Mouse (Mus musculus) CH12.LX (cell line): ENCODE results near the gene Zc3hc1. TPM values are rescaled to one million over a fixed set of nuclear protein-coding genes. Genes with fewer than 3 reads are reported as not detected.

ENCODE experiments used
- DNase-seq: peaks from one replicate; pipeline ENCODE4 v3.0.0-alpha.2; 2013; ENCODE audit errors: extremely low read depth
- H3K27ac ChIP-seq: 2 replicates; pipeline ENCODE4 v1.5.1; 2012; ENCODE audit warnings: low read depth, mild to moderate bottlenecking, control low read depth, moderate library complexity; ENCODE audit not compliant: insufficient read depth
- H3K27me3 ChIP-seq: replicated peaks from 2 replicates; pipeline ENCODE3; 2012; ENCODE audit warnings: inconsistent platforms
- H3K36me3 ChIP-seq, 2 experiments: replicated peaks in 1 of 2; 2 replicates each; pipeline versions ENCODE3 to v1.6.1; 2012; ENCODE audit warnings: inconsistent platforms in 1 of 2, low read length in 1 of 2, mild to moderate bottlenecking in 1 of 2, mixed read lengths in 1 of 2, moderate library complexity in 1 of 2; ENCODE audit not compliant: control insufficient read depth in 1 of 2, insufficient read depth in 1 of 2
- H3K4me1 ChIP-seq, 2 experiments: 2 replicates each; pipeline ENCODE4 v1.6.1; 2012; ENCODE audit warnings: inconsistent platforms in 1 of 2, moderate library complexity in 1 of 2; ENCODE audit not compliant: insufficient read depth in 2 of 2, control insufficient read depth in 1 of 2
- H3K4me2 ChIP-seq: 2 replicates; pipeline ENCODE4 v1.6.1; 2012; ENCODE audit warnings: low read depth, mild to moderate bottlenecking, control low read depth; ENCODE audit not compliant: poor library complexity, insufficient read depth, severe bottlenecking
- H3K4me3 ChIP-seq, 3 experiments: fragments of 150-350 bp in 1 of 3; sonication (generic) in 1 of 3; replicated peaks in 1 of 3; 2 replicates each; pipeline versions ENCODE3 to v1.5.1; 2011 to 2012; ENCODE audit warnings: low read depth in 2 of 3, low read length in 2 of 3, mild to moderate bottlenecking in 2 of 3, moderate library complexity in 2 of 3, control low read depth in 1 of 3, improper control_type of control experiment in 1 of 3, inconsistent platforms in 1 of 3, mixed read lengths in 1 of 3; ENCODE audit not compliant: poor library complexity in 1 of 3
- H3K79me2 ChIP-seq: replicated peaks from 2 replicates; pipeline ENCODE4 v1.6.1; 2012; ENCODE audit warnings: mild to moderate bottlenecking, moderate library complexity; ENCODE audit not compliant: control insufficient read depth, poor library complexity, insufficient read depth, severe bottlenecking; ENCODE audit errors: extremely low read depth
- H3K9ac ChIP-seq: 2 replicates; pipeline ENCODE4 v1.6.1; 2012; ENCODE audit warnings: low read depth, mild to moderate bottlenecking, control low read depth, moderate library complexity; ENCODE audit not compliant: insufficient read depth
- H3K9me3 ChIP-seq: replicated peaks from 2 replicates; pipeline ENCODE3; 2012; ENCODE audit warnings: low read length, inconsistent platforms, mixed read lengths
- CHD2 ChIP-seq: IDR thresholded peaks from 2 replicates; pipeline ENCODE4 v1.6.1; 2011; ENCODE audit warnings: low read length, improper control_type of control experiment
- CTCF ChIP-seq, 2 experiments: IDR thresholded peaks in 1 of 2; conservative IDR thresholded peaks in 1 of 2; 2 replicates each; pipeline ENCODE4 v1.5.1; 2011 to 2012; ENCODE audit warnings: low read depth in 2 of 2, low read length in 2 of 2, improper control_type of control experiment in 1 of 2, inconsistent platforms in 1 of 2, mild to moderate bottlenecking in 1 of 2, moderate library complexity in 1 of 2
- EP300 ChIP-seq: IDR thresholded peaks from 2 replicates; pipeline ENCODE4 v1.6.1; 2011; ENCODE audit warnings: low read length, improper control_type of control experiment
- HCFC1 ChIP-seq: IDR thresholded peaks from 2 replicates; pipeline ENCODE4 v1.6.1; 2012; ENCODE audit warnings: low read depth, mild to moderate bottlenecking, inconsistent platforms, low read length, improper control_type of control experiment
- MAFK ChIP-seq: IDR thresholded peaks from 2 replicates; pipeline ENCODE4 v1.6.1; 2011; ENCODE audit warnings: low read length, improper control_type of control experiment; ENCODE audit not compliant: insufficient replicate concordance
- MAX ChIP-seq: IDR thresholded peaks from 2 replicates; pipeline ENCODE4 v1.6.1; 2011; ENCODE audit warnings: low read length, improper control_type of control experiment
- MAZ ChIP-seq: IDR thresholded peaks from 2 replicates; pipeline ENCODE4 v1.6.1; 2012; ENCODE audit warnings: low read depth, mild to moderate bottlenecking, inconsistent platforms, low read length, improper control_type of control experiment, moderate library complexity
- MYC ChIP-seq: IDR thresholded peaks from 2 replicates; pipeline ENCODE4 v1.6.1; 2011; ENCODE audit warnings: low read depth, mild to moderate bottlenecking, improper control_type of control experiment, low read length
- NELFE ChIP-seq: IDR thresholded peaks from 2 replicates; pipeline ENCODE4 v1.6.1; 2011; ENCODE audit warnings: low read depth, low read length, improper control_type of control experiment
- NRF1 ChIP-seq: IDR thresholded peaks from 2 replicates; pipeline ENCODE4 v1.6.1; 2014; ENCODE audit warnings: low read depth, mild to moderate bottlenecking, inconsistent platforms, low read length, improper control_type of control experiment, moderate library complexity
- POLR2AphosphoS2 ChIP-seq: IDR thresholded peaks from 2 replicates; pipeline ENCODE4 v1.6.1; 2011; ENCODE audit warnings: low read depth, low read length, improper control_type of control experiment
- RAD21 ChIP-seq: IDR thresholded peaks from 2 replicates; pipeline ENCODE4 v1.6.1; 2011; ENCODE audit warnings: low read depth, mild to moderate bottlenecking, low read length, improper control_type of control experiment, moderate library complexity
- SIN3A ChIP-seq: IDR thresholded peaks from 2 replicates; pipeline ENCODE4 v1.6.1; 2012; ENCODE audit warnings: low read length, improper control_type of control experiment, inconsistent platforms
- SMC3 ChIP-seq: IDR thresholded peaks from 2 replicates; pipeline ENCODE4 v1.6.1; 2011; ENCODE audit warnings: low read depth, low read length, improper control_type of control experiment
- TBP ChIP-seq: conservative IDR thresholded peaks from 2 replicates; pipeline ENCODE4 v1.6.1; 2011; ENCODE audit warnings: low read depth, low read length, improper control_type of control experiment
- UBTF ChIP-seq: IDR thresholded peaks from 2 replicates; pipeline ENCODE4 v1.6.1; 2012; ENCODE audit warnings: low read depth, mild to moderate bottlenecking, inconsistent platforms, low read length, improper control_type of control experiment, moderate library complexity
- USF1 ChIP-seq: IDR thresholded peaks from 2 replicates; pipeline ENCODE4 v1.6.1; 2014; ENCODE audit warnings: low read depth, mild to moderate bottlenecking, inconsistent platforms, low read length, improper control_type of control experiment
- ZC3H11A ChIP-seq: IDR thresholded peaks from 2 replicates; pipeline ENCODE4 v1.6.1; 2012; ENCODE audit warnings: low read depth, mild to moderate bottlenecking, inconsistent platforms, low read length, improper control_type of control experiment
- ZNF384 ChIP-seq: IDR thresholded peaks from 2 replicates; pipeline ENCODE4 v1.6.1; 2012; ENCODE audit warnings: low read depth, low read length, improper control_type of control experiment, inconsistent platforms
- dilution Hi-C: fragments of 300-500 bp; cut with MboI; formaldehyde crosslinking; loops from 2 replicates; pipeline ENCODE4 v1.14.3; 2020; ENCODE audit warnings: low sequenced_read_pairs; ENCODE audit not compliant: extremely low pct_unique_long_range_greater_than_20kb, extremely low pct_ligation_motif_present
- in situ Hi-C: fragments of 300-500 bp; cut with MboI; formaldehyde crosslinking; loops from 3 replicates; pipeline ENCODE4 v1.14.3; 2019; ENCODE audit warnings: low sequenced_read_pairs, low pct_ligation_motif_present, low pct_unique_long_range_greater_than_20kb, mixed read lengths
- polyA plus RNA-seq: library from polyadenylated mRNA; unstranded; fragments of >175 nt; gene quantifications from 2 replicates; pipeline ENCODE4 v1.2.1, GENCODE M21; 2012; ENCODE audit warnings: low read depth; ENCODE audit not compliant: insufficient read length
- total RNA-seq, 2 experiments: library from RNA; depleted of rRNA; stranded (reverse); fragments of 300-350 nt in 1 of 2; fragments of >200 nt in 1 of 2; gene quantifications; 2 replicates each; pipeline ENCODE4 v1.2.3; 2012 to 2014

Gene Zc3hc1
- total and polyA plus RNA-seq, 3 experiments = 59.5 to 89.5 (median 80.2) TPM

GRCm38 (mm10) chr6:30403465-30403864, 12.6 kb upstream of the Zc3hc1 start:
- H3K4me3 ChIP-seq = peak overlapping the region in 1 of 3 experiments; percentile 29
- TF ChIP-seq ZC3H11A (peak; percentile 30; the same call in 1 of the 2 replicates), RAD21 (peak; percentile 92), CTCF (conservative IDR thresholded peaks at IDR 0.05 in 1 of 2, IDR thresholded peaks at IDR 0.05 in 1 of 2; ENCODE audit: low read depth in 2 of 2, low read length in 2 of 2) (peak; percentile 91 to 96), EP300 (no peak), ZNF384 (peak; percentile 56), MAFK (no peak), POLR2AphosphoS2 (no peak), SMC3 (peak; percentile 78), MAZ (no peak), SIN3A (no peak; the same call in 1 of the 2 replicates), TBP (0 out of 2 replicates have a peak, but pooled peaks have one; percentile 13), CHD2 (no peak), NRF1 (no peak), USF1 (no peak), MYC (no peak), UBTF (no peak)
- H3K4me2 ChIP-seq = peak overlapping the region; percentile 57; the same call in 1 of the 2 replicates
- peaks cover 3 to 23% of the 10 kb centered on the region in 2 experiments; a peak in 3 of 4 replicates for H3K4me1 ChIP-seq
- peaks cover 4% of the 10 kb centered on the region for H3K27me3 ChIP-seq
- H3K79me2 ChIP-seq = peaks cover 15% of the 10 kb centered on the region
- DNase-seq = peak; percentile 74
- H3K9me3 ChIP-seq = no peaks in the 10 kb centered on the region
- in situ Hi-C loops = loop anchor here (25.0 kb wide), 1 partner anchor 584 kb away; no protein-coding TSS in a partner anchor
- no peak overlapping the region for H3K27ac ChIP-seq
- dilution Hi-C loops = no loop called here
- H3K9ac ChIP-seq = no peak overlapping the region
- peaks cover 0 to 7% of the 10 kb centered on the region in 2 experiments for H3K36me3 ChIP-seq

GRCm38 (mm10) chr6:30402091-30402491, 11.3 kb upstream of the Zc3hc1 start:
- peaks cover 15% of the 10 kb centered on the region for H3K79me2 ChIP-seq
- H3K9me3 ChIP-seq = no peaks in the 10 kb centered on the region
- dilution Hi-C loops = no loop called here
- peak overlapping the region; percentile 62 to 88 (median 85) for H3K4me3 ChIP-seq
- TF ChIP-seq UBTF = 0 out of 2 replicates have a peak, but pooled peaks have one; percentile 17
- 0 out of 2 replicates have a peak, but pooled peaks have one; percentile 24 for TF ChIP-seq MAX
- peak; percentile 4; the same call in 1 of the 2 replicates for TF ChIP-seq NELFE
- TF ChIP-seq HCFC1 = no peak
- TF ChIP-seq, all 38 proteins: peak for 3
- H3K9ac ChIP-seq = peak overlapping the region; percentile 62
- H3K27ac ChIP-seq = peak overlapping the region; percentile 22; the same call in 1 of the 2 replicates
- in situ Hi-C loops = loop anchor here (25.0 kb wide), 1 partner anchor 585 kb away; no protein-coding TSS in a partner anchor
- peaks cover 0 to 4% of the 10 kb centered on the region in 2 experiments for H3K36me3 ChIP-seq
- peak; percentile 34 for DNase-seq
- H3K4me2 ChIP-seq = peak overlapping the region; percentile 67
- H3K4me1 ChIP-seq = peaks cover 3 to 23% of the 10 kb centered on the region in 2 experiments; a peak in 3 of 4 replicates
- H3K27me3 ChIP-seq = peaks cover 5% of the 10 kb centered on the region
